Mouse (Mus musculus) layer of hippocampus, adult 2 months (tissue): Measurements from ENCODE around the gene 4930562C15Rik. TPM values are rescaled to one million over a fixed set of nuclear protein-coding genes. Genes with fewer than 3 reads are reported as not detected.

Experiments used
- DNase-seq, 2 experiments: peaks; one replicate each; pipeline ENCODE4 v3.0.0; 2022; ENCODE audit warnings: low spot score in 2 of 2
- H3K27ac ChIP-seq: fragments of 200-600 bp; 2 replicates; pipeline ENCODE4 v1.8.1; 2022
- H3K4me3 ChIP-seq: fragments of 200-600 bp; 2 replicates; pipeline ENCODE4 v1.8.1; 2022; ENCODE audit warnings: mild to moderate bottlenecking
- CTCF ChIP-seq: fragments of 200-600 bp; conservative IDR thresholded peaks from 2 replicates; pipeline ENCODE4 v1.8.1; 2022; ENCODE audit warnings: antibody characterized with exemption, mild to moderate bottlenecking, moderate library complexity
- total RNA-seq, 2 experiments: library from RNA; stranded (reverse); gene quantifications; 2 replicates each; pipeline ENCODE4 v1.2.3; 2021

Gene 4930562C15Rik
- total RNA-seq, 2 experiments from 2014 or later, result not detected

DNA sequence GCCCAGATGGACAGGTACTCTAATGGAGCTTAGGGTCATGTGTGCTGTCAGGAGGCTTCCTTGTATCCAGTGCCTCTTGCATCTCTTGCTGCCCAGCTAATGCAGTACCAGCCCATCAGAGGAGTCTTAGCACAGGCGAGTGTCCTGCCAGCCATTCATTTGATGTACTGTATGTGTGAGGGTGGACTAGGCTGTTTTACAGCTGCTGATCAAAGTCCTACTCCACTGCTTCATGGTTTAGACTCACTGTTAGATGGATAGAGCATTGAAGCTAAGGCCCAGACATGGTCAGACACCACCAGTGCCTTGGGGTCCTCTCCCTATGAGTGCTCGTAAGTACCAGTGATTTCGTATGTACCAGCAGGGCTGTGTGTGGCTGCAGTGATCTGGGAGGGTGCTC is 69.7 kb downstream of the 4930562C15Rik start:
- no peak overlapping the region for H3K4me3 ChIP-seq
- no peak for TF ChIP-seq CTCF
- DNase-seq, result no peak
- H3K27ac ChIP-seq, result no peak overlapping the region; the same call in 1 of the 2 replicates

DNA sequence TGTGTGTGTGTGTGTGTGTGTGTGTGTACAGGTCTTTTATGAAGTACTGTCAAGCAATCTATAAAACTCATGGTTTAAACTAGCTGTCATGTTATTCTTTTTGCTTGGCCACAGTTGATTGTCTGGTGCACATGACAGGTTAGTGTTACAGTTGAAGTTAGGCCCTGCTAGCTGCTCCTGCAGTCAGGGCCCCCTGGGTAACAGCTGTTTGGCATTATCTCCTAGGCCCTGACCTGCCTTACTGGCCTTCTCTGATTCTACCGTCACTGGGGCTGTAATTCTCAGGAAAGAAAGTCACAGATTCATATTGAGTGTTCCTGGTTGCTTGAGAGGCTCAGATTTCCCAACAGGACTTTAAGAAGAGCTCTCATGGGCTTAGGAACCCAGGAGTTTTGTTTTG is 70.4 kb downstream of the 4930562C15Rik start:
- Histone ChIP-seq H3K4me3 (no peak overlapping the region), H3K27ac (no peak overlapping the region)
- no peak for TF ChIP-seq CTCF
- no peak for DNase-seq

DNA sequence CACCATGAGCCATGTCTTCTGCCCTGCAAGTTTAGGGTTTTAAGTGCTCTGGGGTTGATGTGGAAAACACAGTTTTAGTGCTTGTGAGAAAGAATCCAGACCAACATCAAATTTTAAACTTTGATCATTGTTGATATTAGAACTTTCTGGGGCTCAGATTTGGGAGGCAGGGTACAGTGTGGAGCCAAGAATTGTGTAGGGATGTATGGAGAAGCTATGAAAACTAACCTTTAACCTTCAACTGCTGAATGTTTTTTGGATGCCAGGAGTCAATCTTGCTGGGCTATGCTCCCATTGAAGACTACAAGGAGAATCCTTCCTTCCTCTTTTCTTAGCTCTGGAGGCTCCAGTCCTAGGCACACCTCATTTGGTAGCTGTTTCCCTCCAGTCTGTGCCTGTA is 71.3 kb downstream of the 4930562C15Rik start:
- Histone ChIP-seq H3K27ac (peak overlapping the region; percentile 51; the same call in 1 of the 2 replicates), H3K4me3 (no peak overlapping the region)
- TF ChIP-seq CTCF, result no peak
- no peak for DNase-seq

DNA sequence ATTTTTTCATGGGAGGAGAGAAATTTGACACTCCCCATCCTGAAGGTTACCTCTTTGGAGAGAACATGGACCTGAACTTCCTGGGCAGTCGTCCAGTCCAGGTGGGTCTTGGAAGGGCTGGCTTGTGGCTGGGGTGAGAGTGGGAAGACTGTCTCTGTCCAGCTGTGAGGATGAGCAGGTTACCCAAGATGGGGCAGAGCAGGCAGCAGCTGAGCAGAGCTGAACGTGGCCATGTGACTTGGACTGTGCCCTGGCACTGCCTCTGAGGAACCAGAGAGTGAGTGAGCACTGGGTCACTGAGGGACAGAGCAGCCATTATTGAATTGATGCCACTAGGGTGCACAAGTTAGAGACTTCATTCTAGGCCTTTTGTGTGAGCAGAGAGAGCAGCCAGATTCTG is 72.2 kb downstream of the 4930562C15Rik start:
- Histone ChIP-seq H3K4me3 (no peak overlapping the region), H3K27ac (peak overlapping the region; percentile 51; the same call in 1 of the 2 replicates)
- no peak for DNase-seq
- TF ChIP-seq CTCF, result no peak

DNA sequence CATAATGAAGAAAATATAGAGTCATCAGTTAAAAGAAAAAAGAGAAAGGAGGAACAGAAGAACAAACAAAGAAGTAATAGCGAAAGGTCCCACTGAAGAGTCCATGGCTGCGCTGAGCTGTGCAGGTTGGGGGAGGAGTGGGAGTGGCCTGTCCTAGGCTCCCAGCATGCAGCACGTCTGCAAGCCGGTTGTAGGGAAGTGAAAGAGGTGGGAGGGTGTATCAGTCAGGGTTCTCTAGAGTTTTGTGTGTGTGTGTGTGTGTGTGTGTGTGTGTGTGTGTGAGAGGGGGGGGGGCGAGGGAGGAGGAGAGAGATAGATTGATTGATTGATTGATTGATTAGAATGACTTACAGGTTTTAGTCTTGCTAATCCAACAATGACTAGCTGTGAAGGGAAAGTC is 72.8 kb downstream of the 4930562C15Rik start:
- no peak overlapping the region for H3K4me3 ChIP-seq
- peak overlapping the region; percentile 51; the same call in 1 of the 2 replicates for H3K27ac ChIP-seq
- no peak for DNase-seq
- no peak for TF ChIP-seq CTCF

DNA sequence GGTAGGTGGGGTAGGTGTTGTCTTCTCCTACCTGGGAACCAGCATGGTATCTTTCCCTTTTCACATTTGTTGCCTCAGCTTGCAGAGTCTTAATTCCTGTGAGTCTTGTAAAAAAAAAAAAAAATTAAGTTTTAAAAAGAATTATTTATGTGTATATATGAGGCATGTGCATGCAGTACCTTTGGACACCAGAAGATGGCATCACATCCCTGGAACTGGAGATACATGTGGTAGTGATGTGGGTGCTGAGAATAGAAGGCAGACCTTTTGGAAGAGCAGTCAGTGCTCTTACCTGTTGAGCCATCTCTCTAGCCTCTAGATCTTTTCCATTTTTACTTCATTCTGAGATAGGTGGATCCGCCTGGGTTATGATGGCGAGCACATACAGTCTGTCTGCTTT is 74.5 kb downstream of the 4930562C15Rik start:
- Histone ChIP-seq H3K27ac (no peak overlapping the region), H3K4me3 (no peak overlapping the region)
- TF ChIP-seq CTCF, result peak; percentile 75
- no peak for DNase-seq

DNA sequence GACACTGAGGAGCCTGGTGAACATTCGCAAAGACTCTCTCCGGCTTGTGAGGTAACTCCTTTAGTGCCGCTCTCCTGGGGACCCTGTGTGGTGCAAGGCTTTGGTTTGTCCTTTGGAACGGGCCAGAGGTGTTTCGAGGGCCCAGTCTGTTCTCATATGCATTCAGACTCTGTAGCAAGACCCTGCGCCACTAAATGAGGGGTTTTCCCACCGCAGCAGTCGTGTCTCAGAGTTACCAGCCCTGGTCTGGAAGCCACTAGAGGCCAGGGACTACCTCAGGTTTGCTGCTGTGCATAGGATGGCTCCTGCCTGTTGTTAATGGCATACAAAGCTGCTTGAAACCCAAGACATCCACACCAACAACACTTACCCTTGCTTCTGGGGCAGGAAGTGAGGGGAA is 75.5 kb downstream of the 4930562C15Rik start:
- DNase-seq, result no peak
- TF ChIP-seq CTCF, result no peak

DNA sequence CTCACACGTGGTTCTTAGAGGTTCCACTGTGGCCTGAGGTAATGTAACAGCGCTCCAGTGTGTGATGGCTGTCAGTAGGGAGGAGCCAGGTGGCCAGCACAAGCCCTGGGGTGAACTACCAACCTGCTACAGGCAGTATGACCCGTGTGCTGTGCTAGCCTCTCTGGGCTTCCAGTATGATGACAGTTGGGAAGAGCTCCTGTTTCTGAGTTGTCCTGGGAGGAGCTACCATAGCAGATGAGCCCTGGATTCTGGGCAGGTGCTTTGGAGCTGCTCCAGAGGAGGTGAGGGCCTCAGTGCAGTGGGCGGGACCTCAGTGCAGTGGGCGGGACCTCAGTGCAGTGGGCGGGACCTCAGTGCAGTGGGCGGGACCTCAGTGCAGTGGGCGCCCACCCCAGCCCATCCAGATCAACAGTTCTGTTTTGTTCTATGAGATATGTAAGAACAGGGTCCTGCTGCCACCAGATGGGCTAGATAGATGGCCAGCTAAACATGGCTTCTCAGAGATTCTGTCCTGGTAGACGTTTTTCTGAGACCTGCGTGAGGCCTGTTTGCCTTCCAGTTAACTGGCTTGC is 76.9 kb downstream of the 4930562C15Rik start:
- no peak for TF ChIP-seq CTCF
- Histone ChIP-seq H3K4me3 (no peak overlapping the region), H3K27ac (peak overlapping the region; percentile 88)
- no peak for DNase-seq

More for the DNA sequence above, 75.5 kb downstream of the 4930562C15Rik start:
- Histone ChIP-seq H3K4me3 (no peak overlapping the region), H3K27ac (no peak overlapping the region)

DNA sequence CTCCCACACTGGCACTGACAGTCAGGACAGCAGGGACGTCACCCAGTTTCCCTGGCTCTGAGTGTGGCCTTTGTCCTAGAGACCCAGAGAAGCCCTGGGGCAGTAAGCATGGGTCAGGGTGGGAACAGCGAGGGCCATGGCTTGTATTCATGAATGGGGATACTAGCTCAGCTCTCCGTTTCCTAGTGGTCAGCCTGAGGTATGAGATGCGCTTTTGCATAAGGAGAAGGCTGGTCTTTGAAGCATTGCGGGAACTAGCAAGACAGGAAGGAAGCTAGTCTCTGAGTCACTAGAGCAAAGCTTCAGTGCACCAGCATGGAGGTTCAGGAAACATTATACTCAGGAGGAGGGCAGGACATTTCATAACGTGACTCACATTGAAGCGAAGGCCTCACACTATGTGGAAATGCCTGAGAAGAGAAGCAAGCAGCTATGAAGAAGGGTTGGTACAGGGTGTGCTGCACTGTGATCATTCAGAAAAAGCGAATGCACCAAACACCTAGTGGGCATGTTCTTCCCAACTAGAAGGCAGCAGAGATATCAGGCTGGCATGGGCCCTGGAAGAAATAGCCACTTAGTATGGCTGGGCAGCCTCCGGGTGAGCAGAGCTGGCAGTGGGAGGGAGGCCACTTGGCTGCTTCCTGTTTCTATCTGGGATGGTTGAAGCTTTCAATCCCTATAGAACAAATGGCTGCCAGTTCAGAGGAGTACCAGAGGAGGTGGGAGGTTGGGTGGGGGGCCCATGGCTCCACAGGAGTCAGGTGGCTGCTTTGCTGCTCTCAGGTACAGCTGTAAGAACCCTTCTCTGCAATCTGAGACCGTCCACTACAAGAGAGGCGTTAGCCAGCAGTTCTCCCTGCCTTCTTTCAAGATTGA is 77.9 kb downstream of the 4930562C15Rik start:
- Histone ChIP-seq H3K27ac (peak overlapping the region; percentile 88), H3K4me3 (no peak overlapping the region; the same call in 1 of the 2 replicates)
- TF ChIP-seq CTCF, result 0 out of 2 replicates have a peak, but pooled peaks have one; percentile 3
- no peak for DNase-seq

DNA sequence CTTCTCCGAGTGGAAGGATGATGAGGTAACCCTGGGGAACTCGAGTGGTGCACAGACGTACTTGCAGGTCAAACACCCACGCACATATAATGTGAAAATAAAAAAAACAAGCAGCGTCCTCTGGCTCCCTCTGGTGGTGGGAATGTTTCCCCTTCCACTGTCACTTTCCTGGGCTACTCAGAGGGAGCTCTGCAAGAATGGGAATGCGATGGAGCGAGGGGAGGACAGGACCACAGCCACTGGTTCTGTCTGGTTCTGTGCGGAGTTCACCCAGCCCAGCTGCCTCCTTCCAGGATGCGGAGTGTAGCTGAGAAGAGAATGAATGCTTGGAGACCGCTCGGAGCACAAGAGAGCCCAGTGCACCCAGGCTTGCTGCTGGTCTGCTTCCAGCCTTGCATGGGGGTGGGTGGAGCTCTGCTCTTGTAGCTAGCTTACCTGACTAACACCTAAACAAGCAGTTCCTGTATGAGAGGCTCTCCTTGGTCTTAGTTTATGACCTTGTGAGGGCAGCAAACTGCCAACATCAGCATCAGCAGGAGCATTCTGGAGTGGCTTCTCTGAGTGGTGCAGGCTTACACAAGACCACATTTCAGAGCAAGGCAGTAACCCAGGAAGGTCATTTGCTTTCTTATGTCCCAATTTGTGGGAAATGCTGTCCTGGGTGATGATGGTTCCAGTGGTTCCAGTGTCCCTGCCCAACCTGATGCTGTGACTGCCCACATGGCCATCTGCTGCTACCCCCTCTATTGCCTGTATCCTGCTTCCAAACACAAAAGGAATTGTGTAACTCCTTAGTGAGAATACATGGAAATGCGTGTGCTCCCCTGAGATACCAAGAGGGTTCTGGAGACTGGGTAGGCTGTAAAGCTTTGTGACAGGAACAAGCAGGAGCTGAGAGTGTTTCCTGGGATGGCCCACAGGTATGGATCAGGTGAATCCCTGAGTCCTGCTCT is 78.8 kb downstream of the 4930562C15Rik start:
- Histone ChIP-seq H3K4me3 (no peak overlapping the region; the same call in 1 of the 2 replicates), H3K27ac (peak overlapping the region; percentile 88)
- peak; percentile 99 for TF ChIP-seq CTCF
- peak; percentile 83 to 94 for DNase-seq

DNA sequence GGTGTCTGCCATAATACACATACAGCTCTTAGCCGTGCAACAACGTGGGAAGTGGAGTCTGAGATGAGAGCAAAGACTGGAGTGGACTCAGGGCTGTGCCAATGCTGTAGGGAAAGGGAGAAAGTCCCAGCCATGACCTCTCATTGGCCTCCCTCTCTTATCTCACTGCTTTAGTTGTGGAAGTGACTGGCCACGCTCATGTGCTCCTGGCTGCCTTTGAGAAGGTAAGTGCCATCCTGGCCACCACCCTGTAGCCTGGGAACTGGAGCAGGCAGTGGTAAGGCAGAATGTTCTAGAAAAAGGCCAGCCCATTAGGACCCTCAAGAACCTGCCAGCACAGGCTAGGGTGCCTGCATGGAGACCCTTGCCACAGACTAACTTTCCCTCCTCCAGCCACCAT is 80.7 kb downstream of the 4930562C15Rik start:
- no peak for DNase-seq
- Histone ChIP-seq H3K27ac (no peak overlapping the region), H3K4me3 (no peak overlapping the region)
- no peak for TF ChIP-seq CTCF

DNA sequence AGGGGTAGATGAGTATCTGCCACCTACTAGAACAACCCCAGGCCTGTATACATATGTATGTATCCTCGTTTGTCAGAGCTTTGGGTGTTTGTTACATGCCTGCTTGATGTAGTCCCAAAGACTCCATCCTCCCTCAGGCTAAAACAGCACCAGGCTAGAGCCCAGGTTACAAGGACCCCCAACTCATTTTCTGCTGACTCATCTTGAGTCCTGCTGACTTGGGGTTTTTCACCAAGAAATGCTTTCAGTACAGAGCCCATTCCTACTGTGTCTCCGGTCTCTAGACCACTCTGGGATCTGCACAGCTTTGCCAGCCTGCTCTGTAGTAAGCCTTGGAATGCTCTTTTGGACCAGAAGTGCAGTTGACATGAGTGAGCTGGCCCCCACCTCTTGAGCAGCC is 81.4 kb downstream of the 4930562C15Rik start:
- H3K27ac ChIP-seq, result no peak overlapping the region
- no peak overlapping the region for H3K4me3 ChIP-seq
- TF ChIP-seq CTCF, result no peak
- no peak for DNase-seq

Other genes starting within 250 kb of the 4930562C15Rik start
- 10 to 100 TPM; 11.0 to 13.9 TPM for gene Glis2, start 240.7 kb upstream of the 4930562C15Rik start, total RNA-seq
- 10 to 100 TPM; 72.3 to 75.2 TPM for gene Pam16, start 210.4 kb upstream of the 4930562C15Rik start, total RNA-seq
- 1 to 10 TPM; 5.7 to 6.2 TPM for gene Vasn, start 195.5 kb upstream of the 4930562C15Rik start, total RNA-seq
- 10 to 100 TPM; 61.2 to 65.4 TPM for gene Dnaja3, start 195.4 kb upstream of the 4930562C15Rik start, total RNA-seq
- gene Coro7, start 155.6 kb upstream of the 4930562C15Rik start, total RNA-seq, result 10 to 100 TPM; 85.6 to 93.4 TPM
- 10 to 100 TPM; 16.8 to 17.4 TPM for gene Nmral1, start 116.1 kb upstream of the 4930562C15Rik start, total RNA-seq
- gene Hmox2, start 109.1 kb upstream of the 4930562C15Rik start, total RNA-seq, result 10 to 100 TPM; 91.8 to 92.0 TPM
- gene Cdip1, start 45.1 kb upstream of the 4930562C15Rik start, total RNA-seq, result 100 to 1,000 TPM; 230 to 241 TPM
- 10 to 100 TPM; 95.8 to 96.4 TPM for gene Ubald1, start 44.9 kb downstream of the 4930562C15Rik start, total RNA-seq
- 100 to 1,000 TPM; 211 to 212 TPM for gene Mgrn1, start 50.8 kb downstream of the 4930562C15Rik start, total RNA-seq
- gene Nudt16l1, start 103.3 kb downstream of the 4930562C15Rik start, total RNA-seq, result 10 to 100 TPM; 79.1 to 79.6 TPM
- gene Anks3, start 128.8 kb downstream of the 4930562C15Rik start, total RNA-seq, result 10 to 100 TPM; 75.8 to 98.0 TPM
- not detected for gene Sept12, start 162.4 kb downstream of the 4930562C15Rik start, total RNA-seq
- gene Smim22, start 171.9 kb downstream of the 4930562C15Rik start, total RNA-seq, result not detected
- 100 to 1,000 TPM; 394 to 420 TPM for gene Rogdi, start 178.1 kb downstream of the 4930562C15Rik start, total RNA-seq
- 100 to 1,000 TPM; 144 TPM for gene Glyr1, start 214.4 kb downstream of the 4930562C15Rik start, total RNA-seq
- gene Ubn1, start 214.6 kb downstream of the 4930562C15Rik start, total RNA-seq, result 10 to 100 TPM; 43.6 to 44.2 TPM